ENCODE assay signal across 14 mouse cellular contexts in genomic region chr2:115432476-115432875, GRCm38 (mm10).
DNase-seq lines count a peak whose midpoint lies in the region; ATAC-seq lines count a peak whose summit lies in the region.
"Had no signal": no experiment of that assay in that cellular context is flagged by ENCODE, and none has a peak within 500 bp of the region (broad histone marks: within the 10 kb centered on the region; RNA-seq: fewer than 3 reads in every experiment).

No protein-coding gene starts in this region.

- no peaks in the 10 kb centered on the region for H3K4me1 ChIP-seq in embryonic facial prominence, embryonic 14.5 days (ENCODE audit: control insufficient read depth, insufficient read depth, low read length)
- no peaks in the 10 kb centered on the region for H3K4me1 ChIP-seq in embryonic facial prominence, embryonic 10.5 days
- H3K4me1 ChIP-seq: hindbrain, embryonic 12.5 days; liver, embryonic 12.5 days had no signal

- H3K9me3 ChIP-seq in embryonic facial prominence, embryonic 14.5 days (ENCODE audit: control insufficient read depth, low read length), result no peaks in the 10 kb centered on the region
- H3K9me3 ChIP-seq in embryonic facial prominence, embryonic 10.5 days, result no peaks in the 10 kb centered on the region
- H3K9me3 ChIP-seq: hindbrain, embryonic 12.5 days; liver, embryonic 12.5 days had no signal

- H3K4me3 ChIP-seq in embryonic facial prominence, embryonic 14.5 days (ENCODE audit: low read depth, low read length), result no peak overlapping the region
- no peak overlapping the region for H3K4me3 ChIP-seq in embryonic facial prominence, embryonic 10.5 days
- H3K4me3 ChIP-seq: hindbrain, embryonic 12.5 days; liver, embryonic 12.5 days had no signal

- ATAC-seq in embryonic facial prominence, embryonic 14.5 days (ENCODE audit: low read depth), result no peak
- ATAC-seq: liver, embryonic 12.5 days had no signal

- H3K27ac ChIP-seq in embryonic facial prominence, embryonic 14.5 days (replicated peaks; ENCODE audit: low read depth, low read length), result no peak overlapping the region
- no peak overlapping the region for H3K27ac ChIP-seq in embryonic facial prominence, embryonic 10.5 days (replicated peaks)
- H3K27ac ChIP-seq: hindbrain, embryonic 12.5 days; liver, embryonic 12.5 days had no signal

- peak; percentile 46 for DNase-seq in embryonic facial prominence, embryonic 14.5 days (ENCODE audit: low spot score)
- no peak for DNase-seq in embryonic facial prominence, embryonic 10.5 days (ENCODE audit: low spot score)
- DNase-seq in kidney, postnatal 4 days, result peak; percentile 13 to 23
- DNase-seq in kidney, adult 11 months, result no peak
- DNase-seq in right cerebral cortex, adult 18-20 months, result peak; percentile 14
- DNase-seq in right cerebral cortex, postnatal 10 days (ENCODE audit: low spot score in 2 of 2), result no peak
- DNase-seq in right cerebral cortex, postnatal 36 days (ENCODE audit: low spot score in 2 of 2), result peak; percentile 5 to 32
- DNase-seq in gastrocnemius, adult 8-10 months (ENCODE audit: low spot score in 2 of 2), result no peak
- DNase-seq: cerebellum, adult 11 months; gastrocnemius, postnatal 14 days; thymus, postnatal 14 days had no signal

- H3K36me3 ChIP-seq in embryonic facial prominence, embryonic 14.5 days (ENCODE audit: control insufficient read depth, insufficient read depth, low read length), result no peaks in the 10 kb centered on the region
- H3K36me3 ChIP-seq in embryonic facial prominence, embryonic 10.5 days (replicated peaks), result no peaks in the 10 kb centered on the region
- H3K36me3 ChIP-seq: hindbrain, embryonic 12.5 days; liver, embryonic 12.5 days had no signal

- no peak overlapping the region for H3K4me2 ChIP-seq in embryonic facial prominence, embryonic 14.5 days (ENCODE audit: low read depth, low read length)
- H3K4me2 ChIP-seq: heart, embryonic 11.5 days; hindbrain, embryonic 12.5 days; liver, embryonic 12.5 days had no signal

- no peak overlapping the region for H3K9ac ChIP-seq in embryonic facial prominence, embryonic 14.5 days (ENCODE audit: low read depth, low read length)
- H3K9ac ChIP-seq: hindbrain, embryonic 12.5 days; liver, embryonic 12.5 days had no signal

- 27% methylated on average over 2 of the region's 2 CpGs for WGBS in embryonic facial prominence, embryonic 14.5 days
- WGBS in embryonic facial prominence, embryonic 10.5 days, result 72% methylated on average over 2 of the region's 2 CpGs

- no peaks in the 10 kb centered on the region for H3K27me3 ChIP-seq in embryonic facial prominence, embryonic 14.5 days (replicated peaks; ENCODE audit: control insufficient read depth, insufficient read depth, low read length)
- H3K27me3 ChIP-seq in embryonic facial prominence, embryonic 10.5 days (replicated peaks; ENCODE audit: low read depth, poor library complexity, severe bottlenecking), result no peaks in the 10 kb centered on the region
- H3K27me3 ChIP-seq: hindbrain, embryonic 12.5 days; liver, embryonic 12.5 days had no signal

Comparison
In these comparisons a context has a peak if more than half of its experiments do, and no peak if none do; other contexts are left out.
1. DNase-seq: peak in embryonic facial prominence, embryonic 14.5 days (single experiment), kidney, postnatal 4 days (2 of 2), right cerebral cortex, adult 18-20 months (single experiment) and right cerebral cortex, postnatal 36 days (2 of 2); none in embryonic facial prominence, embryonic 10.5 days (single experiment), kidney, adult 11 months (single experiment), right cerebral cortex, postnatal 10 days (0 of 2) and gastrocnemius, adult 8-10 months (0 of 2).